Mouse (Mus musculus): Measurements from ENCODE around the gene Mettl21e.
"Not testable (repeated sequence)": the region's sequence is repeated elsewhere in the genome, so short reads cannot be mapped to it uniquely, and the experiment has no call there.

The Mettl21e gene

DNA sequence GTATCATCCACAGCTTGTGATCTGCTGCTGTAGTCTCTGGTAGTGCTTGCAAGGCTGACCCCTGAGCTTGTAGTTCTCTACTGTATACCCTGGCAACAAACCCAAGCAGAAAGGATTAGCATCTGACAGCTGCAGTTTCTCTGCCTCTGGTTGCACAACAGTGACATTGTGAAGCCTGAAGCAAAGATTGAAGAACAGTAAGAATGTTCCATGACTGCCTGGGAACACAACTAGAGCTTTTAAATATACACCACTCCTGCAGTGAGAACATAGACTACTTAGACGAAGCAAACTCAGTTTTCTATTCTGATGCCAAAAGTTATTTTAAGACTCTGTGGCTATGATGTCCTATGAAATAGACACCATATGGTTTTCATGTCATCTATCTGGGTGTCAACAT is at the start of gene Mettl21e:
Mettl21e (minus strand) TSS at position 86 of the 400 bp plus-strand sequence.
- no peak for DNase-seq

DNA sequence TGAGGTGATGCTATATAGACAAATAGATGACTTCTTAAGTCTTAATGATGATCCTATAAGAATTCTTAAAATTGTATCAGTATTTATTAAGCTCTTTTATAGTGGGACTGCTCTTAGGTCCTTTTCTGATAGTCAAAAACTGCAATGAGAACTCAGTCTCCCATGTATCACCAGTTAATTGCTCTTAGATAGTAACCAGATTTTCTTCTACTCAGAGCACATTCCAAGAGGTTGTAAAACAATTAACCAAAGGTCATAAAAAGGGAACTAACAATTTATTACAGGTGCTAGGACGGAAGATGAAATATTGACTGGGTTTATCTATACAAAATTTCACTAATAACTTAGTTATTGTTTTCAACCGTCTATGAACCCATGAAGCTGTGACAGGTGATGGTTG is 21.7 kb upstream of the Mettl21e start:
- DNase-seq: not testable (repeated sequence)

DNA sequence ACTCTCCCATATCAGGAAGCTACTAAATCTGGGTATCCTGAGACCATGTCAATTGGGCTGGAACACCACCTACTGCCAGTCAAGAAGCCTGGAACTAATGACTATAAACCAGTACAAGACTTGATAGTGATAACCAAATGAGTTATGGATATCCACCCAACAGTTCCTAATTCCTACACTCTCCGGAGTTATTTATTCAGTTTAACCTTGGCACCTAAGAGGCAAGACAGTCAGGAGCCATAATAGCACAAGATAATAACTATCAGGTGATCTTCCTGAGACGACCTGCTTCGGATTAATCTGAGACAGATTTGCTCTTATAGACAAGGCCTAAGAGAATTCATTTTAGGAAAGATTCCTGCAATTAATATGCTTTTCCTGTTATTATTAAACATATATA is 21.2 kb upstream of the Mettl21e start:
- DNase-seq: no peak

DNA sequence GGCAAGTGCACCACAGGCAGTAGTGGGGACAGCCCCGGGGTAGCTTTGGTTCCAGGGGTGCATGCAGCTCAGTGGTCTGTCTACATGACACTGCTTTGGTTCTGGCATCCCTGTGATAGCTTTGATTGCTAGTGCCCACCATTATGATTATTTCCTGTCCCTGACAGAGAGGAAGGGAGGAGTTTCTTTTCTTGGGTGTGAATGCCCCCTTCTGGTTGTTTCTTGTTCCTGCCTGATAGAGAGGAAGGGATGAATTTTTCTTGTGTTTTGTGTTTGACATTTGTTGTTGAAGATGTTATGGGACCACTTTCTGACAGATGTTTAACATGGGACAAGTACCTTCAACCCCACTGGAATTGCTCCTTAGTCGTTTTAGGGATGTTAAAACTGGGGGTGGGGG is 18.5 kb upstream of the Mettl21e start:
- DNase-seq: no peak

DNA sequence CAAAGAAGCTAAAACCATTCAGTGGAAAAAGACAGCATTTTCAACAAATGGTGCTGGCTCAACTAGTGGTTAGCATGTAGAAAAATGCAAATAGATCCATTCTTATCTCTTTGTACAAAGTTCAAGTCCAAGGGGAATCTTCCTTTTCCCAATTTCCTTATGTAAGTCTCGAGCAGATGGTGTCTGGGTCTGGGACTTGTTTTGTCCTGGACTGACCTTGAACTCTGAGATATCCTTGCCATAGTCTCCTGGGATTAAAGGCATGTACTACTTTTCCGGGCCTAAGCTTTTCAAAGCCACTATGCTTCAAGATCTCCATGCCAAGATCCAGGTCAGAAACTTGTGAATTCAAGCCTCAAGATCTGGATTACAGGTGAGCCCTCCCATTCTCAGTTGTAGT is 16.6 kb upstream of the Mettl21e start:
- no peak for DNase-seq

DNA sequence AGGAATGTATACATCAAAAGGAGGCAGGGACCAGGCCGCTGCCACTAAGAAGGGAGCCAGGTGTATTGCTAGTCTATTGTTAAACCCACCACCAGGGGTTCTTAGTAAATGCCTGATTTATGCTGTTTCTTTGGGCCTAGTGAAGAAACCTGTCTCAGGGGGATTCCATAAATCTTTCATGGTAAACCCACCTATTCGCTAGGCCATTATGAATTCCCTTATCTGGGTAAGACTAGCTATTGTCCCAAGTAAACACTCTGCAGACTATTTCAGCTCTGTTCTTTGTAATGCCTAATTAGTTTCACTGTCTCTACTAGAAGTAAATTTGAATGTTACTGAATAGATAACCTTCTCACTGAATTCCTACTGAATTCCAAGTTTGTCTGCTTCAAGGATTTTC is 15.8 kb upstream of the Mettl21e start:
- not testable (repeated sequence) for DNase-seq

DNA sequence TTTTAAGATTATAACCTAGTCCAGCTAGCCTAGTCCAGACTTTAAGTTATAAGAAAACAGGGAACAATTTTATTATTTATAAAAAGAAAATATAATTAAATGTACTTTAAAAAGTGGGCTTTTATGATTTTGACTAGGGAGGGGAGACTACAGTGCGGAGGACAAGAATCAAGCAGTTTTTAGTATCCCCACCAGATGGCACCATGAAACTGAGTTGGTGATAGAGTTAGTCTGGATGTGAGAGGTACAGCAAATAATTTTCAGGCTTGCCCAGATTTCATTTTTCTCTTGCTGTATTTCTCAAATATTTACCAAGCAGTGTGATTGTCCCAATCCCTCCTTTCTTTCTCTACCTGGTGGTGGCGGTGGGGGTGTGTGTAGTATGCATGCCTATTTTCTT is 10.3 kb upstream of the Mettl21e start:
- DNase-seq: peak; percentile 57

DNA sequence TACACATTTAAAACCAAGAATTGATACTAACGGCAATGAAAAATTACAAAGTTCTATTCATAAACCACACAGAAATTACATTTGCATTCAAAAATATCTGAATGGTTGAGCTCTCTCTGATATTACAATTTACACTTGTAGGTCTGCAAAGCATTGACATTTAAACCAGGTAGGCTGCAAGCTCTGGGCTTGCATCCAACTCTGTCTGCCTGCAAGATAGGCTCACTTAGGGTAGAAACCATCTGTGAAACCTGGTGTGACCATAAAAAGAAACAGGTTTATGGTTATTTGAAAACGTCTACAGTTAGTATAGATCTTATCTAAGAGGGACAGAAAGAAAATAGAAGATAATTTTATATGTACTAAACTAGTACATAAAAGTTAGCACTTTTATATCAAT is 1.6 kb downstream of the Mettl21e start:
- DNase-seq: no peak

DNA sequence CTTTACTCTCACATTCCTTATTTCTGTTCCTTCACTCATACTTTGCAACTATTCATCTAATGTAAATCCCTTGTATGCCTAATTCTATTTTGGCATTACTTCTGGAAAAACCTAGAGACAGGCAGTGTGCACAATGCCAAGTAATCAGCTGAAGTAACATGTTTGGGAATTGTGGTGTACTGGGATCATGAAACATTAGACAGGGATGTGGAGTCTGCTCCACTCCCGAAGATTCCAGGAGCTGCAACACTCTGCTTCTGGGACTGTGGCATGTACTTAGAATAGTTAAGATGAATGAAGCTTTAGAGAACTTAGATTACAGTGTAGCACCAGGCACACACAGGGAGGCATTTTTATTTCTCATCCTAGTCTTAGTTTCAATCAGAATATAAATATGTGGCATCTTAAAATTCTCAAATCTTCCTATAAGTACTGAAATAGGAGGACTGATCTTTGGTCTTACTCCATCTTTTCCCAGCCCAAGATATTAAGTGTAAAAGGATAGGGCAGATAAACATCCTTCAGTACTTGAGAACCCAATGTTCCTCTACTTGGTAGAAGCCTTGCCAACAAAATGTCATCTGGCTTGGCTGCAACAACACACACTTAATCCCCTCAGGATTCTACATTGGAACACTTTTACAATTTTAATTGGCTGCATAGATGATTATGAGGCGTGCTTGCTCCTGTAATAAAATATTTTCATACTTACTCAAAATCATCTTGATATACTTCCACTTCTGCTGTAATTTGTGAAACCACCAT is 2.2 kb downstream of the Mettl21e start:
- no peak for DNase-seq

DNA sequence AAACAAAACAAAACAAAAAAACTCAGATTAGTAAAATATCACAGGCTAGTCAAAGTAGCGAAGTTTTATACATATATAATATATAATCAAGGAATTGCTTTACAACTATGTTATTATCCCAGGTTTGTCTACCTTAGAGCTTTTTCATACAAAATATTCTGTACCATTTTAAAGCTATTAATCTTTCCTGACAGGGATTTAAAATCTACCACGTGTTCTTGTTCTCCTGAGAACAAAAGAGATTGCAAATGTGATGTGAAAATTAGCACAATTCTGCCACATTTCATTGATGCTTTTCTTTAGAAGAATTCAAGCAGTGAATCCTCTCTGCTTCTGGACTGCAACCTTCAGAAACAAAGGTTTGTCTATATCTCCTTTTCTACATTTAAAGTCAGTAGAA is 4.3 kb downstream of the Mettl21e start:
- no peak for DNase-seq

DNA sequence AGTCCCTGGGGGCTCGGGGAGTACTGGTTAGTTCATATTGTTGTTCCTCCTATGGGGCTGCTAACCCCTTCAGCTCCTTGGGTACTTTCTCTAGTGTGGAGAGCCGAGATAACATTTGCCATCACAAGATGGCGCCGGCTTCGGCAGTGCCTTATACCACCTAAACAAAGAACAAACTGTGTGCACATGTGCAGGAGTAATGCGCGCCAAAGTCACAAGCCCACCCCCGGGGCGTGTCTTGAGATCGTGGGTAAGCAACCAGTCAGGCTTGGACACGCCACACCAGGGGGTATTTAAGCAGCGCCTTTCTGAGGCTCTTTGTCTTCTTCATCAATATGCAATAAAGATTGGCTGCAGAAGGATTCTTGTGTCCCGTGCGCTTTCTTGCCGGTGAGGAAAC is 15.9 kb downstream of the Mettl21e start:
- DNase-seq: no peak

DNA sequence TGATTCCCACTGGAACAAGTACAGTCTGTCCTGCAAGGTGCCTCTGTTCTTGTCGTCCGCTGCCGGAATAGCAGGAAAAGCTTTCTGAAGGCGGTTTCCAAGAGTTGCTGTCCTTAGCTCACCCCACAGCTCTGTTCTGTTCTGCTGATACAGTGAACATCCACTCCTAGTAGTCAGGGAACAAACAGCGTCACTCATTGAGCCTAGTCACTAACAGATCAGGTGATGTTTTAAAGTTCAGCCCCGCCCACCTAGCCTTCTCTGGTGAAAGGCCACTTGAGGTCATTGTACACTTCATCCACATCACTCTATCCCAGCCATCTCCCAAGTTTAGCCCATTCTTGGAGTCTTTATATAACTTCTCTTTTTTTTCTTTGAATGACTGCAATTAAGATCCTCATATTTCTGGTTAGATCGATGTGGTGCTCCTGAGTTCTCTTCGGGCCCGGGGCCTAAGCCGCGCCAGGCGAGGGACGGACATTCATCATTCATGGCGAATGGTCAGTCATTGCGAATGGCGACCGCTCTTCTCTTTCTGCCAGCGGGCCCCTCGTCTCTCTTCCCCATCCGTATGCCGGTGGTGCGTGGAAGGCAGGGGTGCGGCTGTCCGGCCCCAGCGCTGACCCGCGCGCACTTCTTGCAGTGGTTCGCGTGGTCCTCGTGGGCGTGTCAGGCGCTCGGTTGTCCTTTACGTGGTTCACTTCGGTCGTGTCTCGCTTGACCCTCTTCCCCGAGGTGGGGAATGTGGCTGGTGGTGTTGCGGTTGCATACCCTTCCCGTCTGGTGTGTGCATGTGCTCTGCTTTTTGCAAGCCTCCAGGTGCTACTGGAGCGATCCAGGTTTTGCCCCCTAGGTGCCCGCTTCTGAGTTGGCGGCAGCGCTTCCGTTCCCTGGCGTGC is 20.2 kb downstream of the Mettl21e start:
- DNase-seq: peak; percentile 47

DNA sequence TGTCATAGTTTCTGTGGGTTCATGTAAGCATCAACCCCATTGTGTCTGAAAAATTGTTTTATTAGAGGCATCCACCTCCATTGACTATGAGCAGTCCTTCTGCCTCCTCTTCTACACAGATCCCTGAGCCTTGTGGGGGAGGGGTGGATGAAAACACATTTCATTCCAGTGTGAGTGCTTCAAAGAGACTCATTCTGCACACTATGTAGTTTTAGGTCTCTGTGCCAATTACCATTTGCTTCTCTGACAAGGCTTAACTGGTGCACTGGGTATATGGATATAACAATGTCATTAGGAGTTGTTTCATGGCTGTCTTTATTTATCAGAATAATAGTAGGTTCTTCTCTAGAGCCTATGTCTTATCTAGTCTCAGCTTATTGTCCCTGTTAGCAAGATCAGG is 32.4 kb downstream of the Mettl21e start:
- no peak for DNase-seq

DNA sequence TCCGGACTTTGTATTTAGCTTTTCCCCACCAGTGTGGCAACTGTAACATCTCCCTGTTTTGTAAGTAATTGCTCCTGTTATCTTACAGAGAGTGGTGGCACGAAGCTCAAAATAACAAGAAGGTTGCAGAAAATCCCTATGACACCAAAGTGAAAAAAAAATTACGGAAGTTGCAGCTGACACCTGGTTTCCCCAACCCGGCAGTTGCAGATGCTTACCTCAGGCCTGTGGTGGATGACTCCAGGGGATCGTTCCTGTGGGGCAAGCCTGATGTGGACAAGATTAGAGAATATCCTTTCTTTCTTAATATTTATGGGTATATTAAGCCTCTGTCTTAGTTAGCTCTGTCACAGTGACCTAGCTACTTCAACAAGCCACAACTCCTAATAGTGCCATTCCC is 40.7 kb downstream of the Mettl21e start:
- DNase-seq: no peak

DNA sequence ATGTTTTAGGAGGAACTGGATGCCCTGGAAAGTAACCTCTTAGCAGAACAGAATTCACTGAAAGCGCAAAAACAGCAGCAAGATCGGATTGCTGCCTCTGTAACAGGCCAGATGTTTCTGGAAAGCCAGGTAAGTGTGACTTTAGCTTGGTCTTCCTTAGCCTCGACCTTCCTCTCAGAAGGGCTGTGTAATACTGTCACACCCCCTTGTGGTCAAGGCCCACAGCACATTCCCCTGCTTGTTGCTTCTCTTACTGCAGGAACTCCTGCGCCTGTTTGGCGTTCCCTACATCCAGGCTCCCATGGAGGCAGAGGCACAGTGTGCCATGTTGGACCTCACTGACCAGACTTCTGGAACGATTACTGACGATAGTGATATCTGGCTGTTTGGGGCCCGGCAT is 44.9 kb downstream of the Mettl21e start:
- no peak for DNase-seq

DNA sequence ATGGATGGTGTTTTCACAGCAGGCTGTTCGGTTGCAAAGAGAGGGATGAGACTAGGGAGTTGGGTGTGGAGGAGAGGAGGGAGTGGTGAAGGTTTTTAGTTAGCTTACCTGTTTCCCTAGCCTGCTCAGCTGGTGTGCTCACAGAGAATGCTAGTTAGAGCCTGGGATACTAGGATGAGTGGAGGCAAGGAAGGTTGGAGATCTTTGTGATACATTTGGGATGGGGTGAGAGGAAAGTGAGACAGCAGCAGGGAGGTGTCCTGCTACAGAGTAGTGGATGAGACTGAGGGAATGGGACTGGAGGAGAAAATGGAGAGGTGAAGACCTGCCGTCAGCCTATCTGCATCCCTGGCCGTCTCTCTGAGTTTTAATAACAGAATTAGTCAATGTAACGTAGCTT is 46.1 kb downstream of the Mettl21e start:
- no peak for DNase-seq

DNA sequence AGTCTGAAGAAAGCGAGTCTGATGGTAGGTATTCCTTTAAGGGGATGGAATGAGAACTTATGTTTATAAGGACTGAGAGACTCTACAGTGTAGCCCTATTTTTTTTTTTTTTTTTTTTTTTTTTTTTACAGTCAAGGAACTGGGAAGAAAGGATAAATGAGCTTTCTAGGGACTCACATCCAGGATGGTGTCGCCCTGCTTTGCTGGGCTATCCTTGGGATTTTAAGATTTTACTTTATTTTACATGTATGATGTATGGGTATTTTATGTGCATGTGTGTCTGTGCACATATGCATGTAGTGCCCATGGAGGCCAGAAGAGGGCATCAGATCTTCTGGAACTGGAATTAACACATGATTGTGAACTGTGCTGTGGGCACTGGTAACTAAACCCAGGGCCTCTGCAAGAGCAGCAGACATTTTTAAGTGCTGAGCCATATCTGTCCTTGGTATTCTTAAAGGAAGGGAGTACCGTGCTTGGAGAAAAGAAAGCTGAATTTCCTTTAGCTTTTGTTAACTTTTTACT is 50.8 kb downstream of the Mettl21e start:
- DNase-seq: no peak

DNA sequence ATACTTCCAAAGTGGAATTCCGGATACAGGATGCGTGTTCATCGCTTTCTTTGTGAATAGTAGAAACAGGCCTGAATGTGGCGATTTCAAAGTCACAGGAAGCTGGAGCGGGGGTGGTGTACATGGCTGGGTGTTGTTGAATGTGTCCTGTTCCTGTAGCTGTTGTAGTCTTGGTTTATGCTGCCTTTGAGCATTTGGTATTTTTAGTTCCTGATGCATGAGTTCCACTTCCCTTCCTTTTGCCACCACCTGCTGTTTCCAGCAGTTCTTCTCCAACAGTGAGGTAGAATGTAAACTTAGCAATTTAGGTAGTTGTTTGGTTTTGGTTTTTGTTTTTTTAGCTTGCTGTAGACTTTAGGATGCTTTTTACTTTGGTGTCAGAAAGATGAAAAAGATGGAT is 56.4 kb downstream of the Mettl21e start:
- DNase-seq: no peak

DNA sequence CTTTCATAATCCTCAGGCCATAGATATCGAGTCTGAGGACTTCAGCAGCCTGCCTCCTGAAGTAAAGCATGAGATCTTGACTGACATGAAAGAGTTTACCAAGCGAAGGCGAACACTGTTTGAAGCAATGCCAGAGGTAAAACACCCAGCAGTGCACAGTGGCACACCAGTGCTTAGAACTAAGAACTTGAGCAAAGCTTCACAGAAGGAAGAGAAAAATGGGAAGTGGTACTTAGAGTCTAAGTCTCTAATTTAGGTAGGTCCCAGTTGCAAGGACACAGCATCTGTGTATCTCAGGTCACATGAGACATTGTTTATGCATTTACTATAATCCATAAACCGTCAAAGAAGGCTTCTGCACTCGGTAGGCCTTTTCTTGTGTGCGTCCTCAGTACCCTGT is 56.9 kb downstream of the Mettl21e start:
- DNase-seq: no peak

DNA sequence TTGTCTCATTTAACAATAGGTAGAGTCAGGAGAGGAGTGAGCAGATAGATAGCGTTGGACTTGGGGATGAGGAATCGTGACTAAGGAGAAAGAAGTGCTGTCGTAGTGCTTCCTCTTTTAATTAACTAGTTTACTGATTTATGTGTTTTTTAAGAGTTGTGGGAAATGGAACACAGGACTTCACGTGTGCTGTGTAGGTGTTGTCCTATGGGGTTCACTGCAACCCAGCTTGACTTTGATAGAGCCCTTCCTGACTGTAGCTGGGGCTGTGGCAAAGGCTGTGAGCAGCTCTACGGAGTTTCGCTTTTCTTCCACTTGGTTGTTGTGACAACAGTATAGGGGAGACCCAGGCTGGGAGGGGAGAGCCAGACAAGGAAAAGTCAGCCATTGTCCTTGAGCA is 60.4 kb downstream of the Mettl21e start:
- DNase-seq: no peak

DNA sequence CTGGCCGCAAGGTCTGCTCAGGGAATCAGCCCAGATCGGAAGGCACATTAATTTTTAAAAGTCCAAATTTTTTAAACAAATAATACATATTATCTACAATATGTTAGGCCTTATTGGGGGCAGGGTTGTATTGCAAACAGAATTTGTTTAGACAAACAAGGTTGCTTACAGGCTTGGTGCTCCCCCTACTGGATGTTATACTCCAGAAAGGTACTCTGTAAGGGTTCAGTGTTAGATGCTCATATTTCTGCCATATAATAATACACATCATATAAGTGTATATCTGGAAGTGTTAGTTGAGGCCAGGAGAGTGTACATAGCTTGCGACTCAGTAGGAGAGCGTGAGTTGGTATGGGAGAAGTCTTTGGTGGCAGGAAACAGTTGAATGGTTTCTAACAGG is 63.5 kb downstream of the Mettl21e start:
- peak; percentile 42 for DNase-seq
